Mouse (Mus musculus): ENCODE measurements around the gene Creb5. TPM values are rescaled to one million over a fixed set of nuclear protein-coding genes. Genes with fewer than 3 reads are reported as not detected.

Gene Creb5
- polyA plus RNA-seq, 1 experiment from 2014 or later: 10.0 TPM

GRCm38 (mm10) chr6:53678307-53678706, 391.2 kb downstream of the Creb5 start:
- H3K9ac ChIP-seq (ENCODE audit: low read length): no peak overlapping the region
- no peak overlapping the region for H3K4me2 ChIP-seq (ENCODE audit: low read depth, low read length)
- no peak overlapping the region for H3K27ac ChIP-seq (ENCODE audit: low read length)
- 85% methylated on average over 1 of the region's 1 CpGs for WGBS
- no peaks in the 10 kb centered on the region for H3K9me3 ChIP-seq (replicated peaks; ENCODE audit: control insufficient read depth, low read length)
- ATAC-seq (ENCODE audit: insufficient read depth, low FRiP score): no peak
- H3K27me3 ChIP-seq (ENCODE audit: control insufficient read depth, insufficient read depth, low read length): no peaks in the 10 kb centered on the region
- H3K4me3 ChIP-seq (replicated peaks; ENCODE audit: low read length): no peak overlapping the region
- H3K4me1 ChIP-seq (ENCODE audit: control insufficient read depth, insufficient read depth, low read length): no peaks in the 10 kb centered on the region
- H3K36me3 ChIP-seq (ENCODE audit: control insufficient read depth, insufficient read depth, low read length): no peaks in the 10 kb centered on the region

- no peak overlapping the region for H3K4me2 ChIP-seq (ENCODE audit: low read depth, low read length)
- WGBS: 88% methylated on average over 8 of the region's 8 CpGs
- no peaks in the 10 kb centered on the region for H3K27me3 ChIP-seq (ENCODE audit: control insufficient read depth, insufficient read depth, low read length)
- H3K36me3 ChIP-seq (ENCODE audit: control insufficient read depth, insufficient read depth, low read length): no peaks in the 10 kb centered on the region
- no peak overlapping the region for H3K9ac ChIP-seq (ENCODE audit: low read length)
- no peak overlapping the region for H3K27ac ChIP-seq (ENCODE audit: low read length)
- no peaks in the 10 kb centered on the region for H3K9me3 ChIP-seq (replicated peaks; ENCODE audit: control insufficient read depth, low read length)
- no peaks in the 10 kb centered on the region for H3K4me1 ChIP-seq (ENCODE audit: control insufficient read depth, insufficient read depth, low read length)
- ATAC-seq (ENCODE audit: insufficient read depth, low FRiP score): no peak
- H3K4me3 ChIP-seq (replicated peaks; ENCODE audit: low read length): no peak overlapping the region
These were observed 393.0 kb downstream of the Creb5 start for GRCm38 (mm10) chr6:53680046-53680445.

- no peak for ATAC-seq (ENCODE audit: insufficient read depth, low FRiP score)
- H3K4me1 ChIP-seq (ENCODE audit: control insufficient read depth, insufficient read depth, low read length): peaks cover 3% of the 10 kb centered on the region; the same call in 1 of the 2 replicates
- H3K4me2 ChIP-seq (ENCODE audit: low read depth, low read length): no peak overlapping the region
- no peaks in the 10 kb centered on the region for H3K9me3 ChIP-seq (replicated peaks; ENCODE audit: control insufficient read depth, low read length)
- no peak overlapping the region for H3K4me3 ChIP-seq (replicated peaks; ENCODE audit: low read length)
- H3K27ac ChIP-seq (ENCODE audit: low read length): no peak overlapping the region
- no peaks in the 10 kb centered on the region for H3K27me3 ChIP-seq (ENCODE audit: control insufficient read depth, insufficient read depth, low read length)
- 73% methylated on average over 2 of the region's 2 CpGs for WGBS
- H3K36me3 ChIP-seq (ENCODE audit: control insufficient read depth, insufficient read depth, low read length): no peaks in the 10 kb centered on the region
- H3K9ac ChIP-seq (ENCODE audit: low read length): no peak overlapping the region
These were observed 397.3 kb downstream of the Creb5 start for GRCm38 (mm10) chr6:53684416-53684815.

- no peak overlapping the region for H3K27ac ChIP-seq (ENCODE audit: low read length)
- peaks cover 3% of the 10 kb centered on the region; the same call in 1 of the 2 replicates for H3K4me1 ChIP-seq (ENCODE audit: control insufficient read depth, insufficient read depth, low read length)
- no peak overlapping the region for H3K9ac ChIP-seq (ENCODE audit: low read length)
- WGBS: 85% methylated on average over 14 of the region's 14 CpGs
- H3K9me3 ChIP-seq (replicated peaks; ENCODE audit: control insufficient read depth, low read length): no peaks in the 10 kb centered on the region
- no peaks in the 10 kb centered on the region for H3K36me3 ChIP-seq (ENCODE audit: control insufficient read depth, insufficient read depth, low read length)
- H3K4me3 ChIP-seq (replicated peaks; ENCODE audit: low read length): no peak overlapping the region
- no peaks in the 10 kb centered on the region for H3K27me3 ChIP-seq (ENCODE audit: control insufficient read depth, insufficient read depth, low read length)
- no peak overlapping the region for H3K4me2 ChIP-seq (ENCODE audit: low read depth, low read length)
- no peak for ATAC-seq (ENCODE audit: insufficient read depth, low FRiP score)
These were observed 398.3 kb downstream of the Creb5 start for GRCm38 (mm10) chr6:53685323-53685722.

GRCm38 (mm10) chr6:53688762-53689477, 401.9 kb downstream of the Creb5 start:
- no peak for ATAC-seq (ENCODE audit: insufficient read depth, low FRiP score)
- Histone ChIP-seq H3K9me3 (replicated peaks; ENCODE audit: control insufficient read depth, low read length) (no peaks in the 10 kb centered on the region), H3K9ac (ENCODE audit: low read length) (no peak overlapping the region), H3K27ac (ENCODE audit: low read length) (no peak overlapping the region), H3K36me3 (ENCODE audit: control insufficient read depth, insufficient read depth, low read length) (no peaks in the 10 kb centered on the region), H3K4me2 (ENCODE audit: low read depth, low read length) (no peak overlapping the region), H3K27me3 (ENCODE audit: control insufficient read depth, insufficient read depth, low read length) (no peaks in the 10 kb centered on the region), H3K4me1 (ENCODE audit: control insufficient read depth, insufficient read depth, low read length) (peaks cover 3% of the 10 kb centered on the region; the same call in 1 of the 2 replicates), H3K4me3 (replicated peaks; ENCODE audit: low read length) (no peak overlapping the region)
- WGBS: 50% methylated on average over 7 of the region's 7 CpGs

- Histone ChIP-seq H3K27ac (ENCODE audit: low read length) (no peak overlapping the region), H3K27me3 (ENCODE audit: control insufficient read depth, insufficient read depth, low read length) (no peaks in the 10 kb centered on the region), H3K9me3 (replicated peaks; ENCODE audit: control insufficient read depth, low read length) (no peaks in the 10 kb centered on the region), H3K4me3 (replicated peaks; ENCODE audit: low read length) (no peak overlapping the region), H3K36me3 (ENCODE audit: control insufficient read depth, insufficient read depth, low read length) (no peaks in the 10 kb centered on the region), H3K4me2 (ENCODE audit: low read depth, low read length) (no peak overlapping the region), H3K9ac (ENCODE audit: low read length) (no peak overlapping the region), H3K4me1 (ENCODE audit: control insufficient read depth, insufficient read depth, low read length) (peaks cover 3% of the 10 kb centered on the region; the same call in 1 of the 2 replicates)
- ATAC-seq (ENCODE audit: insufficient read depth, low FRiP score): no peak
- WGBS: 91% methylated on average over 1 of the region's 1 CpGs
These were observed 403.9 kb downstream of the Creb5 start for GRCm38 (mm10) chr6:53691006-53691405.

GRCm38 (mm10) chr6:53695216-53695615, 408.1 kb downstream of the Creb5 start:
- Histone ChIP-seq H3K4me3 (replicated peaks; ENCODE audit: low read length) (no peak overlapping the region), H3K4me1 (ENCODE audit: control insufficient read depth, insufficient read depth, low read length) (0 out of 2 replicates have a peak, but pooled peaks cover 2% of the 10 kb centered on the region), H3K9ac (ENCODE audit: low read length) (no peak overlapping the region), H3K36me3 (ENCODE audit: control insufficient read depth, insufficient read depth, low read length) (no peaks in the 10 kb centered on the region), H3K27ac (ENCODE audit: low read length) (no peak overlapping the region), H3K4me2 (ENCODE audit: low read depth, low read length) (no peak overlapping the region), H3K9me3 (replicated peaks; ENCODE audit: control insufficient read depth, low read length) (no peaks in the 10 kb centered on the region), H3K27me3 (ENCODE audit: control insufficient read depth, insufficient read depth, low read length) (no peaks in the 10 kb centered on the region)
- ATAC-seq (ENCODE audit: insufficient read depth, low FRiP score): no peak
- 81% methylated on average over 9 of the region's 9 CpGs for WGBS

GRCm38 (mm10) chr6:53696471-53696870, 409.4 kb downstream of the Creb5 start:
- H3K36me3 ChIP-seq (ENCODE audit: control insufficient read depth, insufficient read depth, low read length): no peaks in the 10 kb centered on the region
- H3K9me3 ChIP-seq (replicated peaks; ENCODE audit: control insufficient read depth, low read length): no peaks in the 10 kb centered on the region
- H3K4me1 ChIP-seq (ENCODE audit: control insufficient read depth, insufficient read depth, low read length): 0 out of 2 replicates have a peak, but pooled peaks cover 2% of the 10 kb centered on the region
- no peak overlapping the region for H3K27ac ChIP-seq (ENCODE audit: low read length)
- no peak overlapping the region for H3K9ac ChIP-seq (ENCODE audit: low read length)
- WGBS: 70% methylated on average over 6 of the region's 6 CpGs
- ATAC-seq (ENCODE audit: insufficient read depth, low FRiP score): no peak
- no peak overlapping the region for H3K4me3 ChIP-seq (replicated peaks; ENCODE audit: low read length)
- no peaks in the 10 kb centered on the region for H3K27me3 ChIP-seq (ENCODE audit: control insufficient read depth, insufficient read depth, low read length)
- no peak overlapping the region for H3K4me2 ChIP-seq (ENCODE audit: low read depth, low read length)

GRCm38 (mm10) chr6:53696921-53697320, 409.9 kb downstream of the Creb5 start:
- H3K36me3 ChIP-seq (ENCODE audit: control insufficient read depth, insufficient read depth, low read length): no peaks in the 10 kb centered on the region
- H3K4me2 ChIP-seq (ENCODE audit: low read depth, low read length): no peak overlapping the region
- H3K27me3 ChIP-seq (ENCODE audit: control insufficient read depth, insufficient read depth, low read length): no peaks in the 10 kb centered on the region
- 81% methylated on average over 6 of the region's 6 CpGs for WGBS
- H3K4me1 ChIP-seq (ENCODE audit: control insufficient read depth, insufficient read depth, low read length): 0 out of 2 replicates have a peak, but pooled peaks cover 2% of the 10 kb centered on the region
- H3K27ac ChIP-seq (ENCODE audit: low read length): no peak overlapping the region
- ATAC-seq (ENCODE audit: insufficient read depth, low FRiP score): no peak
- H3K9me3 ChIP-seq (replicated peaks; ENCODE audit: control insufficient read depth, low read length): no peaks in the 10 kb centered on the region
- no peak overlapping the region for H3K4me3 ChIP-seq (replicated peaks; ENCODE audit: low read length)
- no peak overlapping the region for H3K9ac ChIP-seq (ENCODE audit: low read length)
